Comparison of ENCODE assay signal across 2 mouse cellular contexts in genomic region chr9:108631631-108632256, GRCm38 (mm10).
TF ChIP-seq lines count a peak whose summit lies in the region.

No protein-coding gene starts in this region.

TF ChIP-seq in CH12.LX, 34 proteins besides CTCF, POLR2A, EP300 and RAD21:
- TF ChIP-seq NRF1 (IDR thresholded peaks at IDR 0.05; ENCODE audit: low read depth, low read length) (no peak), ELF1 (IDR thresholded peaks at IDR 0.05; ENCODE audit: low read depth, low read length) (no peak), KAT2A (IDR thresholded peaks at IDR 0.05; ENCODE audit: insufficient replicate concordance, low read length) (no peak), MAX (IDR thresholded peaks at IDR 0.05; ENCODE audit: low read length) (no peak), BHLHE40 (IDR thresholded peaks at IDR 0.05; ENCODE audit: low read depth, low read length) (no peak), ETS1 (conservative IDR thresholded peaks at IDR 0.05; ENCODE audit: low read depth, low read length) (no peak), USF2 (conservative IDR thresholded peaks at IDR 0.05; ENCODE audit: low read depth, low read length) (no peak), ZNF384 (IDR thresholded peaks at IDR 0.05; ENCODE audit: low read depth, low read length) (no peak), UBTF (IDR thresholded peaks at IDR 0.05; ENCODE audit: low read depth, low read length) (no peak), MEF2A (IDR thresholded peaks at IDR 0.05; ENCODE audit: borderline replicate concordance, low read depth, low read length) (no peak), HCFC1 (IDR thresholded peaks at IDR 0.05; ENCODE audit: low read depth, low read length) (no peak)

TF ChIP-seq in MEL, 35 proteins besides CTCF, POLR2A, EP300 and RAD21:
- no peak for TF ChIP-seq MYB (IDR thresholded peaks at IDR 0.05; ENCODE audit: low read depth, low read length)
- TF ChIP-seq UBTF (IDR thresholded peaks at IDR 0.05; ENCODE audit: borderline replicate concordance, insufficient read depth, low read depth, low read length) = no peak
- 0 out of 4 replicates have a peak, but pooled peaks of 1 of the 2 experiments have one; percentile 4 for TF ChIP-seq USF2 (IDR thresholded peaks at IDR 0.05; ENCODE audit: borderline replicate concordance in 1 of 2, insufficient read depth in 1 of 2, low read depth in 1 of 2, low read length in 2 of 2)
- TF ChIP-seq MEF2A (IDR thresholded peaks at IDR 0.05; ENCODE audit: extremely low read depth, insufficient replicate concordance, low read depth, low read length, poor library complexity, severe bottlenecking) = no peak
- peak; percentile 49; the same call in 1 of the 2 replicates for TF ChIP-seq USF1 (IDR thresholded peaks at IDR 0.05; ENCODE audit: low read depth, low read length)
- peak; percentile 45; the same call in 1 of the 2 replicates for TF ChIP-seq TCF12 (IDR thresholded peaks at IDR 0.05; ENCODE audit: low read depth, low read length)
- peak; percentile 97 for TF ChIP-seq MXI1 (IDR thresholded peaks at IDR 0.05; ENCODE audit: low read depth, low read length)
- no peak for TF ChIP-seq POLR2AphosphoS5 (IDR thresholded peaks at IDR 0.05; ENCODE audit: borderline replicate concordance, low read depth, low read length)
- no peak for TF ChIP-seq ZC3H11A (IDR thresholded peaks at IDR 0.05; ENCODE audit: low read depth, low read length)
- no peak for TF ChIP-seq JUND (IDR thresholded peaks at IDR 0.05; ENCODE audit: low read depth, low read length)
- peak; percentile 38; the same call in 1 of the 2 replicates for TF ChIP-seq GATA1 (IDR thresholded peaks at IDR 0.05; ENCODE audit: low read depth, low read length)
- TF ChIP-seq MYC (IDR thresholded peaks at IDR 0.05; ENCODE audit: low read depth, low read length) = peak; percentile 96
- TF ChIP-seq RCOR1 (IDR thresholded peaks at IDR 0.05; ENCODE audit: low read depth, low read length) = no peak; the same call in 1 of the 2 replicates
- TF ChIP-seq MAZ (IDR thresholded peaks at IDR 0.05; ENCODE audit: low read depth, low read length) = no peak
- TF ChIP-seq SIN3A (IDR thresholded peaks at IDR 0.05; ENCODE audit: low read length) = peak; percentile 88
- no peak for TF ChIP-seq SMC3 (IDR thresholded peaks at IDR 0.05; ENCODE audit: low read depth, low read length)
- no peak for TF ChIP-seq NRF1 (IDR thresholded peaks at IDR 0.05; ENCODE audit: insufficient read depth, low read depth, low read length, poor library complexity, severe bottlenecking)
- TF ChIP-seq MAX (IDR thresholded peaks at IDR 0.05; ENCODE audit: low read length) = peak; percentile 90
- peak; percentile 36 for TF ChIP-seq TAL1 (IDR thresholded peaks at IDR 0.05; ENCODE audit: low read length)
- no peak for TF ChIP-seq GABPA (IDR thresholded peaks at IDR 0.05; ENCODE audit: low read depth, low read length)
- 0 out of 2 replicates have a peak, but pooled peaks have one; percentile 70 for TF ChIP-seq CHD1 (IDR thresholded peaks at IDR 0.05; ENCODE audit: low read depth, low read length)
- TF ChIP-seq CHD2 (IDR thresholded peaks at IDR 0.05; ENCODE audit: low read length) = no peak
- 0 out of 2 replicates have a peak, but pooled peaks have one; percentile 10 for TF ChIP-seq ETS1 (IDR thresholded peaks at IDR 0.05; ENCODE audit: low read depth, low read length)
- TF ChIP-seq E2F4 (IDR thresholded peaks at IDR 0.05; ENCODE audit: borderline replicate concordance, low read depth, low read length) = no peak
- peak; percentile 26; the same call in 1 of the 2 replicates for TF ChIP-seq HCFC1 (IDR thresholded peaks at IDR 0.05; ENCODE audit: low read depth, low read length)
- no peak for TF ChIP-seq POLR2AphosphoS2 (IDR thresholded peaks at IDR 0.05; ENCODE audit: low read length)
- no peak for TF ChIP-seq BHLHE40 (IDR thresholded peaks at IDR 0.05; ENCODE audit: borderline replicate concordance, low read depth, low read length)
- peak; percentile 26; the same call in 1 of the 2 replicates for TF ChIP-seq NELFE (IDR thresholded peaks at IDR 0.05; ENCODE audit: low read depth, low read length)
- TF ChIP-seq TBP (IDR thresholded peaks at IDR 0.05; ENCODE audit: low read depth, low read length) = no peak
- no peak for TF ChIP-seq ZKSCAN1 (IDR thresholded peaks at IDR 0.05; ENCODE audit: low read depth, low read length)
- TF ChIP-seq ZMIZ1 (IDR thresholded peaks at IDR 0.05; ENCODE audit: low read depth, low read length) = 0 out of 2 replicates have a peak, but pooled peaks have one; percentile 40
- TF ChIP-seq MAFK (IDR thresholded peaks at IDR 0.05; ENCODE audit: borderline replicate concordance, low read depth, low read length) = no peak
- TF ChIP-seq ZNF384 (IDR thresholded peaks at IDR 0.05; ENCODE audit: low read depth, low read length) = peak; percentile 86
- peak; percentile 55; the same call in 1 of the 2 replicates for TF ChIP-seq ELF1 (IDR thresholded peaks at IDR 0.05; ENCODE audit: low read depth, low read length)
